Mouse (Mus musculus) layer of hippocampus, adult 9-11 months (tissue): Measurements from ENCODE around the gene Prpf40b.

ENCODE experiments used
- DNase-seq: peaks from one replicate; pipeline ENCODE4 v3.0.0; 2022

Gene Prpf40b

DNA sequence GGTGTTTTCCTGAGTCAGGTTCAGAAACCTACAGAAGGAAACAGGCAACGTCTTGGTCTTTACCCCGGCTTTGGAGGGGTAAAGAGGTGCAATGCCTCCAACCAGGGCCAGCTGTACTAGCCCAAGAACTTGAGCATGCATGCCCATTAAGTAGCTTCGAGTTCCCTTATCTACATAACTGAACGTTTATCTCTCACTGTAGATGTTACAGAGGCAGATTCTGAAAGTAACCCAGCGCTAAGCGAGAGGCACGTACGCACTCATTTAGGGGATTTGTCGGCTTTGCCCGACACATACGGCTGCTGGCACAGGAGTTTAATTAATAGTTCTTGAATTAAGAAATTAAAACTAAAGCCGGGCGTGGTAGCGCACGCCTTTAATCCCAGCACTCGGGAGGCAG, 600 bp upstream of the Prpf40b start:
- no peak for DNase-seq

GRCm38 (mm10) chr15:99295484-99295981, 646 bp downstream of the Prpf40b start, which contains the start of gene Fam186b:
TSS of gene Fam186b (minus strand) at chr15:99295888.
- no peak for DNase-seq

- DNase-seq, result no peak
Measured at GRCm38 (mm10) chr15:99296213-99296612, 1.3 kb downstream of the Prpf40b start.

DNA sequence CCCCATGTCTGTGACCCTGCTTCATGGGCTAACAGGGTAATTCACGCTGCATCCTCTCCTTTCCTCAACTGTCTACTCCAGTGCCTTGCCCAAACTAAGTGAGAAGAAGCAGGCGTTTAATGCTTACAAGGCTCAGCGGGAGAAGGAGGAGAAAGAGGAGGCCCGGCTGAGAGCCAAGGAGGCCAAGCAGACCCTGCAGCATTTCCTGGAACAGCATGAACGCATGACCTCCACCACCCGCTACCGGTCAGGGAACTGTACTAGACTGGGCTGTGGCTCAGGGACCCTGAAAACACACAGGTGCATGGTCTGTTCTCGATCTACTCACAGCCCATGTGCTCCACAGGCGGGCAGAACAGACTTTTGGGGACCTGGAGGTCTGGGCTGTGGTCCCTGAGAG, 12.6 kb downstream of the Prpf40b start:
- no peak for DNase-seq

GRCm38 (mm10) chr15:99309549-99309948, 14.7 kb downstream of the Prpf40b start:
- no peak for DNase-seq

DNA sequence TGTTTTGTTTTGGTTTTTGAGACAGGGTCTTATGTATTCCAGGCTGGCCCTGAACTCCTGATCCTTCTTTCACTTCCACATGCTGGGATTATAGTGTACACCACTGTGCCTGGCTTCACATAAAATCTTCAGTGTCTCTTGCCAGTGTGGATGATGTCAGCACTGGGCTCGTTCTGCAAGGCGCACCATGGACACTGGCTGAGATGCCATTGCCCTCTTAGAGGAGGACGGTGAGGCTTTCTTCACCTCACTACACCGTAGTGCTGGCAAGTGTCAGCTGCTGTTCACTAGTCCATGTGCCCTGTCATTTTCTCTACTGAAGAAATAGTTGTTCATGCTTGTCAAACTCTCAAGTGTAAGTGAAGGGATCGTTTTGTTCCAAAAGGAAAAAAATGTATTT, 15.7 kb downstream of the Prpf40b start:
- DNase-seq, result no peak

GRCm38 (mm10) chr15:99314891-99315290, 20.0 kb downstream of the Prpf40b start:
- no peak for DNase-seq

DNA sequence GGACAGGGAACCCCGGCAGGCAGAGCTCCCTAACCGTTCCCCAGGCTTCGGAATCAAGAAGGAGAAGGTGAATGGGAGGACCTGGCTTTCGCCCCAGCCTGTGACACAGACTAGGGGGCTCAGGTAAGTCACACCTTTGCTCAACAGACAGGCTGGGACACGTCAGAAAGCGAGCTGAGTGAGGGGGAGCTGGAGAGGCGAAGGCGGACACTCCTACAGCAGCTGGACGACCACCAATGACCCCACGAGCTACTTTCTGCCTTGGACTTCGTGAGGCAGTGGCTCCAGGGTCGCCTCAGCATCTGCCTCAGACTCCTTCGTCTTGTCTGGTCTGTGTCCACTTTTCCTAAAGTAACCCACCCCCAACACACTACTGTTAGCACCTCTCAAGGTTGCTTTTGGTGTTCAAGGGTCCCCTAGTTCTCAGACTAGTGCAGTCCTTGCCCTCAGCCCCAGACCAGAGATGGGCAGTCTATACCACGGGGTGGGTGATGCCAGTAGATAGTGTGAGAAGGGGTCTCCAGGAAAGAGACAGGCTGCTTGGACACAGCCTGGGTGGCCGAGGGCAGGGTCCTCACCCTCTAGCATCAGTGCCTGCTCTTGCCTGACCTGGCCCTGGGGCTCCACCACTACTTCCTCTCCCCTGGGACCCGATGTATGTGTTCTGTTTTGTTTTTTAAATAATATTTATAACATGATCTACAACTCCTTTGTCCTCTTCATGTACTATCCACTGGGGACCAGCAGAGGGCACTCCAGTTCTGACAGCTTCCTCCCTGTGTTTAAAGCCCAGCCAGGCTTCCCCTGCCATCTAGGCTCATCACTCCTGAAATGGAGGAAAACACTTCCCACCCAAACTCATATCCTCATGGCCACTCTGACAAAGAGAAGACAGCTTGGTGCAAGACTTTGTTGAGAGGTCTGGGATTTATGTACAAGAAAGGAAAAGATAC, 21.7 kb downstream of the Prpf40b start:
- DNase-seq, result peak; percentile 78

- no peak for DNase-seq
Measured at GRCm38 (mm10) chr15:99317267-99317651, 22.4 kb downstream of the Prpf40b start.

DNA sequence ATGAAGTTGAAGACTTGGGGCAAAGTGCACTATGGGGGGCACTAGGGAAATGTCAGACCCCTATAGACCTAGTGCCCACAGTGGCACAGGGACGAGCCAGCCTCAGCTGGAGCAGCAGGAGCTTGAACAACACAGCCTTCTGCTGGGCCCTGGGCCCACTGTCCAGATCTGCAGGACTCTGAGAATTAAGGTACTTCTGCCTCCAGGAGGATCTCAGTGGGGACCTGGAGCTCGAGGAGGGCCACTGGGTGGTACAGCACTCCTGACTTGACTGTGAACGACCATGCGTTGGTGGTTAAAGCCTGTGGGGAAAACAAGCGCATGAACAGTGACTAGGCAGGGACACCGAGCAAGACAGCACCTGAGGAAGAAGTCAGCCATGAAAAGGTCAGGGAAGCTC, 23.2 kb downstream of the Prpf40b start:
- no peak for DNase-seq

- no peak for DNase-seq
Measured at GRCm38 (mm10) chr15:99318861-99319410, 24.0 kb downstream of the Prpf40b start.

- DNase-seq, result no peak
Measured at GRCm38 (mm10) chr15:99319411-99319871, 24.6 kb downstream of the Prpf40b start.

GRCm38 (mm10) chr15:99320168-99320674, 25.3 kb downstream of the Prpf40b start:
- DNase-seq, result no peak

- DNase-seq, result no peak
Measured at GRCm38 (mm10) chr15:99320978-99321377, 26.1 kb downstream of the Prpf40b start.

- DNase-seq, result no peak
Measured at GRCm38 (mm10) chr15:99324151-99324550, 29.3 kb downstream of the Prpf40b start.

- DNase-seq, result no peak
Measured at GRCm38 (mm10) chr15:99325598-99325997, 30.7 kb downstream of the Prpf40b start.

- DNase-seq, result no peak
Measured at GRCm38 (mm10) chr15:99326407-99326806, 31.5 kb downstream of the Prpf40b start.

GRCm38 (mm10) chr15:99326959-99327358, 32.1 kb downstream of the Prpf40b start:
- no peak for DNase-seq

DNA sequence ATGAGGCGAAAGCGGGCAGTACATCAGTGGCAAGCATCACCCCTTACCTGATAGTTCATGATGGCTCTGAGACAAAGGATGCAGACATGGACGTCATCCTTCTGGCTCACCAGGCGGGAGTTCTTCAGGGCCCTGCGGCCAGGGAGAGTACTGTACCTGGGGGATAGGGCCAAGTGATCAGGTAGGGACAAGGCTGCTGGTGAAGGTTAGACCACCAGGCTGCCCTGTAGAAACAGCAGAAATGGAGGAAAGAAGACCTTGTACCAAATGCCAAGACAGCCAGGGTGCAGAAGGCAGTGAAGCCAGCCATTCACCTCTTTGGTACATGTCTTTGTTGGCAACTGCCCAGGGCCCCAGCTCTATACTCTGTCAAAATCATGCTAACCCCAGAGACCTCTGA, 33.1 kb downstream of the Prpf40b start:
- DNase-seq, result no peak

- no peak for DNase-seq
Measured at GRCm38 (mm10) chr15:99330324-99330723, 35.4 kb downstream of the Prpf40b start.

DNA sequence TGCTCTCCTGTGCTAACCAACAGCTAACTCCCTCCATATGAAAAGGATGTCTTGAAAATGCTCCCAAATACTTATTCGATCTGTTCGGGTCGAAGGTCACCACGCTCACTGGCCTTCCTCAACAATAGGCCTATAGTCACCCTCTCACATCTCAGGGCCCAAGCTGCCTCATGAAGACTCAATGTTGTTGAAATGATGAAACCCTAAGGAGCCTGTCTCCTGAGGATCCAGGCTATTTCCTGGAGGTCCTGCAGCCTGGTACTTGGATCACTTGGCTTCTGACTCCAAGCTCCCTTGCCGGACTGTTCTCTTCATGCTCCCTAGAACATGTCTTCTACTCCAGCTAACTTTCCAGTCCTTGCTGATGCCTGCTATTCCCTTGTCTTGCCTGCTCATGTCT, 36.5 kb downstream of the Prpf40b start:
- no peak for DNase-seq

DNA sequence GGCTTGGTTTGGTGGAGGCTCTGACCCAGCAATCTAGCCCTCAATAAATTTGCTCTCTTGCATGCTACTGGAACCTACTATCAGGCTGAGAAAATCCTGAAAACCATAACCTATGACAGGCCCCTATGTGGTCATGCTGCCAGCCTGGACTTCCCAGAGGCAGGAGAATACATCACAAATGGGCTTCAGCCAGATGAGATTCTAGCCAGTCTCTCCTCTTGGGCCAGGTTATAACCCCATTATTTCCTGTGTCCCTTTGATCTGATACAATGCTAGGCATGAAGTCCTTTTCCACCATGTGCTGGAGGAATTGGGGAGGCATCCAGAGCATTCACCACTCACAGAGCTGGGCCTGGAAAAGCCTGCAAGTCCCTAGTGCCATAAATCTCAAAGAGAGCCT, 37.2 kb downstream of the Prpf40b start:
- no peak for DNase-seq

GRCm38 (mm10) chr15:99332921-99333675, 38.2 kb downstream of the Prpf40b start:
- DNase-seq, result peak; percentile 89
